Mouse (Mus musculus) embryonic facial prominence, embryonic 10.5 days (tissue): ENCODE data around the gene Supt3. TPM values are rescaled to one million over a fixed set of nuclear protein-coding genes. Genes with fewer than 3 reads are reported as not detected.

Experiments used
- DNase-seq: peaks from one replicate; pipeline ENCODE4 v3.0.0-alpha.2; 2017; ENCODE audit warnings: low spot score
- H3K27ac ChIP-seq: fragments of 300-500 bp; sonication (generic); replicated peaks from 2 replicates; pipeline ENCODE4 v1.5.1; 2016; ENCODE audit warnings: mild to moderate bottlenecking
- H3K27me3 ChIP-seq: fragments of 300-500 bp; sonication (generic); replicated peaks from 2 replicates; pipeline ENCODE4 v1.6.1; 2016; ENCODE audit warnings: low read depth, mild to moderate bottlenecking; ENCODE audit not compliant: poor library complexity, severe bottlenecking
- H3K36me3 ChIP-seq: fragments of 300-500 bp; sonication (generic); replicated peaks from 2 replicates; pipeline ENCODE4 v1.6.1; 2016; ENCODE audit warnings: mild to moderate bottlenecking, moderate library complexity
- H3K4me1 ChIP-seq: fragments of 300-500 bp; sonication (generic); 2 replicates; pipeline ENCODE4 v1.6.1; 2016
- H3K4me3 ChIP-seq: fragments of 300-500 bp; sonication (generic); 2 replicates; pipeline ENCODE4 v1.5.1; 2016; ENCODE audit warnings: mild to moderate bottlenecking, moderate library complexity
- H3K9me3 ChIP-seq: fragments of 300-500 bp; sonication (generic); 2 replicates; pipeline ENCODE4 v1.6.1; 2016; ENCODE audit warnings: mild to moderate bottlenecking
- WGBS: fragments of 180-500 bp; shearing (Covaris S2); methylation state at CpG from one replicate; pipeline ENCODE4 v1.1.7; 2016; 5-methylcytosine and 5-hydroxymethylcytosine counted together
- polyA plus RNA-seq: library from polyadenylated mRNA; unstranded; fragments of >200 nt; fragmentation: Nextera tagmentation; extraction: Ambion mirVana; gene quantifications from 2 replicates; pipeline ENCODE4 v1.2.1, GENCODE M21; 2016

Supt3 gene
- polyA plus RNA-seq, 1 experiment from 2014 or later: 27.5 TPM

DNA sequence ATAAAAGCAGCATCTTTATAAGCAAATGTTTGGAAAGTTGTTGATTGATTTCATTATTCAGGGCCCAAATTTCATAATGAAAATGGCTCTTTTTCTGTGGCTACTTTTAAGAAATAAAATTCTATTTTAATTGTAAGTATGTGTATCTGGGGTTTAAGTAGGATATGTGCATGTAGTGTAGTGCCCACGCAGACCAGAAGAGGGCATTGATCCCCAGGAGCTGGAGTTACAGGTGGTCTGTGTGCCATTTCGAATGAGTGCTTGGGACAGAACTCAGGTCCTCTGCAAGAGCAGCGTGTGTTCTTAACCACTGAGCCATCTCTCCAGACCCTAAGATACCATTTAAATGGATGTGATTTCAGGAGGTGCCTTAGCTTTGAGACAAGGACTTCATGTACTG lies 296.8 kb downstream of the Supt3 start:
- Histone ChIP-seq H3K27me3 (no peaks in the 10 kb centered on the region), H3K36me3 (no peaks in the 10 kb centered on the region), H3K9me3 (no peaks in the 10 kb centered on the region), H3K4me1 (peaks cover 10% of the 10 kb centered on the region), H3K4me3 (no peak overlapping the region), H3K27ac (no peak overlapping the region)
- 91% methylated on average over 3 of the region's 3 CpGs for WGBS
- DNase-seq: no peak

DNA sequence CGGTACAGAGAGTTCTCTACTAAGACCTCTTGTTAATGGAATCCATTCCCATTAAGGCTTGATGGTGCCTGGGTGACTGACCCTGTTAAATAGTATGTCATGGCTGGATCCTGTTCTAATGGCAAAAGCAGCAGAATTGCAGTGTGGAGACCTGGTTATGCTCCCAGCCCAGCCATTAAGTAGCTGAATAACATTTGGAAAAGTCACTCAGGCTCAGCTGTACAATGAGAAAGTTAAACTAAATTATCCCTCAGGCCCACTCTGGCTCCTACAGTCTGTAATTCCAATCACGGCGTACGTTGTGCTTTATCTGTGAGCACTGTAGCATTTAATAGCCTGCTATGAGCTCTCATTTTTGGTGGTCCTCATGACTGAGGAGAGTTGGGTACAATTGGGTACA lies 300.0 kb downstream of the Supt3 start:
- H3K27ac ChIP-seq: no peak overlapping the region
- no peaks in the 10 kb centered on the region for H3K27me3 ChIP-seq
- WGBS: 89% methylated on average over 4 of the region's 4 CpGs
- no peaks in the 10 kb centered on the region for H3K36me3 ChIP-seq
- no peaks in the 10 kb centered on the region for H3K9me3 ChIP-seq
- H3K4me3 ChIP-seq: no peak overlapping the region
- peaks cover 14% of the 10 kb centered on the region for H3K4me1 ChIP-seq
- DNase-seq: no peak

- H3K9me3 ChIP-seq: no peaks in the 10 kb centered on the region
- no peaks in the 10 kb centered on the region for H3K36me3 ChIP-seq
- no peak overlapping the region for H3K4me3 ChIP-seq
- DNase-seq: no peak
- H3K27ac ChIP-seq: no peak overlapping the region
- H3K27me3 ChIP-seq: no peaks in the 10 kb centered on the region
- peaks cover 15% of the 10 kb centered on the region for H3K4me1 ChIP-seq
- 65% methylated on average over 14 of the region's 14 CpGs for WGBS
Observed at GRCm38 (mm10) chr17:45077921-45078640, 301.1 kb downstream of the Supt3 start.

DNA sequence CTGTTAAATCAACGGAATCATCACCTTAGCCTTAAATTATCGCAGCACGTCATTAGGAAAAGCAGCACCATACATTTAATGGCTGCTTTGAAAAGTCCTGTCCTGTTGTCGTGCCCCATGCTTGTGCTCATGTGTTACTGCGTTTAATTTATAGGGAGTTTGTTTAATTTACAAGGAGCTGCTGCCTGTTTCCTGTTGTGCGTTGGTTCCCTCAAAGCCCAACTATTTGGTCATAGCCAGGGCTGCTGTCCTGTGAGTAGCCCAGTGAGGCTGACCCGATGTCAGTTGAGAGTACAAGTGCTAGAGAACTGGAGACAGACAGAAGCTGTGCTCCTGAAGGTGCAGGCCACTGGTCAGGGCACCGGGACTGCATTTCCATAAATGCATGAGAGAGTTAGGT lies 304.6 kb downstream of the Supt3 start:
- H3K4me3 ChIP-seq: no peak overlapping the region

GRCm38 (mm10) chr17:45081955-45082475 lies 305.1 kb downstream of the Supt3 start:
- no peak overlapping the region for H3K27ac ChIP-seq
- 51% methylated on average over 8 of the region's 8 CpGs for WGBS

More for the DNA sequence above, 304.6 kb downstream of the Supt3 start:
- no peak overlapping the region for H3K27ac ChIP-seq
- WGBS: 72% methylated on average over 8 of the region's 8 CpGs
- H3K36me3 ChIP-seq: no peaks in the 10 kb centered on the region
- peaks cover 16% of the 10 kb centered on the region for H3K4me1 ChIP-seq
- H3K9me3 ChIP-seq: no peaks in the 10 kb centered on the region
- DNase-seq: no peak
- H3K27me3 ChIP-seq: no peaks in the 10 kb centered on the region

GRCm38 (mm10) chr17:45086361-45086760 lies 309.4 kb downstream of the Supt3 start:
- H3K4me1 ChIP-seq: peaks cover 23% of the 10 kb centered on the region
- DNase-seq: no peak
- H3K27me3 ChIP-seq: no peaks in the 10 kb centered on the region
- H3K9me3 ChIP-seq: no peaks in the 10 kb centered on the region
- no peak overlapping the region for H3K4me3 ChIP-seq
- 90% methylated on average over 5 of the region's 5 CpGs for WGBS
- H3K27ac ChIP-seq: no peak overlapping the region
- no peaks in the 10 kb centered on the region for H3K36me3 ChIP-seq

More at GRCm38 (mm10) chr17:45081955-45082475, 305.1 kb downstream of the Supt3 start:
- Histone ChIP-seq H3K4me1 (peaks cover 20% of the 10 kb centered on the region), H3K36me3 (no peaks in the 10 kb centered on the region), H3K9me3 (no peaks in the 10 kb centered on the region), H3K27me3 (no peaks in the 10 kb centered on the region), H3K4me3 (no peak overlapping the region)
- DNase-seq: no peak

DNA sequence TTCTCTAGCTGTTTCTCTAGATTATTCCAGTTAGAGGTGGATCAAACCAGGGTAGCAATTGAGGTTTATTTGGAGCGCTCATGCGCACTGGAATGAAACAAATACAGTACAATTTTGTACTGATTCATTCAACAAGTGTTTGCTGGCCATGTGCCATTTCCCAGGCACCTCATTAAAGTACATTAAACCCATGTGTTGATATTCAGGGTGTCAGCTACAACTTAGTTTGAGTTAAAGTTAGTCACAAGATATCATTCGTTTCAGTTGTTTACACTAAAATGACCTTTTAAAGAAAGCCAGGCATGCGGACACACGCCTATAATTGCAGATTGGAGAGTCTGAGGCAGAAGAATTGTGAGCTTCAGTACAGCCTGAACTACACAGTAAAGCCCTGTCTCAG lies 310.1 kb downstream of the Supt3 start:
- WGBS: 80% methylated on average over 5 of the region's 5 CpGs
- no peak for DNase-seq
- no peak overlapping the region for H3K27ac ChIP-seq

GRCm38 (mm10) chr17:45101064-45101463 lies 324.1 kb downstream of the Supt3 start:
- WGBS: 90% methylated on average over 7 of the region's 7 CpGs
- Histone ChIP-seq H3K36me3 (no peaks in the 10 kb centered on the region), H3K4me3 (no peak overlapping the region), H3K4me1 (no peaks in the 10 kb centered on the region), H3K9me3 (no peaks in the 10 kb centered on the region), H3K27me3 (no peaks in the 10 kb centered on the region), H3K27ac (no peak overlapping the region)
- DNase-seq: no peak

More for the DNA sequence above, 310.1 kb downstream of the Supt3 start:
- peaks cover 17% of the 10 kb centered on the region for H3K4me1 ChIP-seq
- H3K27me3 ChIP-seq: no peaks in the 10 kb centered on the region
- no peak overlapping the region for H3K4me3 ChIP-seq
- no peaks in the 10 kb centered on the region for H3K9me3 ChIP-seq
- no peaks in the 10 kb centered on the region for H3K36me3 ChIP-seq

DNA sequence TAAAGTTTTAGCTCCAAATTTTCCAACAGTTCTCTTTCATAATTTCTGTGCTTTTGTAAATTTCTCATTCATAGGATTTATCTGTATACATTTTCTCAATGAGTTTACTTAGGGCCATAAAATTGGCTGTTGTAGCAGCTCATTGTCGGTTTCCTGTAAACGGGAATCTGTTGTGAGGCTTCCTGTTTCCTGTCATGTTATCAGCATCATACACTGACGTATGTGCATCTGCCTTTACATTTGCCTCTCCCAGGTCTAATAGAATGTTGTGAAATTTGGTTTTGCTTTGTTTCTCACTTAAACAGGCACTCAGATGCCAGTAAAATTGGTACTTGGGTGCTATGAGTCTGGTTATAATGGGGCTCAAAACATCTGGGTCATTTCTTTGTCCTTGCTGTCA lies 338.4 kb downstream of the Supt3 start:
- H3K36me3 ChIP-seq: no peaks in the 10 kb centered on the region
- 84% methylated on average over 3 of the region's 3 CpGs for WGBS
- peaks cover 28% of the 10 kb centered on the region for H3K4me1 ChIP-seq
- no peaks in the 10 kb centered on the region for H3K27me3 ChIP-seq
- no peak overlapping the region for H3K4me3 ChIP-seq
- DNase-seq: no peak
- no peaks in the 10 kb centered on the region for H3K9me3 ChIP-seq
- no peak overlapping the region for H3K27ac ChIP-seq

- H3K4me3 ChIP-seq: no peak overlapping the region
- H3K36me3 ChIP-seq: no peaks in the 10 kb centered on the region
- H3K4me1 ChIP-seq: peaks cover 25% of the 10 kb centered on the region
- H3K27ac ChIP-seq: peak overlapping the region; percentile 49; the same call in 1 of the 2 replicates
- DNase-seq: peak; percentile 22
- 47% methylated on average over 12 of the region's 12 CpGs for WGBS
- no peaks in the 10 kb centered on the region for H3K27me3 ChIP-seq
- H3K9me3 ChIP-seq: no peaks in the 10 kb centered on the region
Observed at GRCm38 (mm10) chr17:45118565-45119471, 341.9 kb downstream of the Supt3 start.

DNA sequence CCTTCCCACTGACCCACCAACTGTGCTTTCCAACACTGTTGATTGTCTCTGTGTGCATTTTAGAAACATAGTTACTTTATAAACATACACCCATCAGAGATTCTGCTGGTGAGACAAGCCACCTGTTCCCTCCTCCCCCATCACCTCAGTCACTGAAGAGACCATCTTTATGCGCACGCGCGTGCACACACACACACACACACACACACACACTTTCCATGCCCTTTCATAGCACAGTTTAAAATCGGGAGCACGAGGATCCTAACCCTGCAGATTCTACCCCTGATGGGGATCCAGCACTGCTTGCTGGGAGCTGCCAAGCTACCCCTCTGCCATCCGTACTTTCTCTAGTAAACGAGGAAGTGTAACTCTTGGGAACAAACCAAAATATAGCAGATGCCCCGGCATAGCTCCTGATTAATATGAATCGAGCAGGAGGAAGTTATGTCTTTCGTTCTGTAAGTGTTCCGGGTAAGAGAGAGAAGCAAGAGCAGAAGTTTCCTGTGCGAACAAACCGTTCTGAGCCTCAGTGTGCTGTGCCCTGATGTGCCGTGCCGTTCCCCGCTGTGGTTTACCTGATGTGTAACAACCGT lies 342.8 kb downstream of the Supt3 start:
- H3K4me1 ChIP-seq: peaks cover 25% of the 10 kb centered on the region
- no peak for DNase-seq
- H3K27ac ChIP-seq: no peak overlapping the region; the same call in 1 of the 2 replicates
- H3K4me3 ChIP-seq: no peak overlapping the region
- no peaks in the 10 kb centered on the region for H3K9me3 ChIP-seq
- no peaks in the 10 kb centered on the region for H3K27me3 ChIP-seq
- WGBS: 91% methylated on average over 18 of the region's 18 CpGs
- H3K36me3 ChIP-seq: no peaks in the 10 kb centered on the region

- DNase-seq: no peak
- H3K36me3 ChIP-seq: no peaks in the 10 kb centered on the region
- WGBS: 90% methylated on average over 3 of the region's 3 CpGs
- H3K27ac ChIP-seq: no peak overlapping the region
- H3K9me3 ChIP-seq: no peaks in the 10 kb centered on the region
- H3K27me3 ChIP-seq: no peaks in the 10 kb centered on the region
- H3K4me3 ChIP-seq: no peak overlapping the region
- H3K4me1 ChIP-seq: peaks cover 14% of the 10 kb centered on the region
Observed at GRCm38 (mm10) chr17:45123856-45124255, 346.9 kb downstream of the Supt3 start.
